Mouse (Mus musculus): ENCODE results near the gene Gm13277.
"Not testable (repeated sequence)": the region's sequence is repeated elsewhere in the genome, so short reads cannot be mapped to it uniquely, and the experiment has no call there.

The Gm13277 gene

DNA sequence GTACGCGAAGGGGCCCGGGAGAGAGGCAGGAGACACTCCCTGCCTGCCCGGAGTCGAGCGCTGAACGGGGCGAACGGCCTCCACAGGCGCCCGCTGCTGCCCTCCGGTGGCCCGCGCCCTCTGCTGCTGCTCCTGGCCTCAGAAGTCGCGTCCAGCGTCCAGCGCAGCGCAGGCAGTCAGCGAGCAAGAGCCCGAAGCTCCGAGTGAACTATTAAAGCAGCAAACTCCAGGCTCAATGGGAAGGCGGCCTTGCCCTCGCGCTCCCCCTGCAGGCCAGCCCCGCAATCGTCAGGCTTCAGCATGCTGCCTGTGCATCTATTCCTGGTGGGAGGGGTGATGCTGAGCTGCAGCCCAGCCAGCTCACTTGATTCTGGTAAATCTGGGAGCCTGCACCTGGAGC lies 3.0 kb upstream of the Gm13277 start, which contains the start of gene Gm13276:
Gm13276 (plus strand) TSS at position 301 of the 400 bp plus-strand sequence.
- DNase-seq (ENCODE audit: low read depth, low spot score), result not testable (repeated sequence)

DNA sequence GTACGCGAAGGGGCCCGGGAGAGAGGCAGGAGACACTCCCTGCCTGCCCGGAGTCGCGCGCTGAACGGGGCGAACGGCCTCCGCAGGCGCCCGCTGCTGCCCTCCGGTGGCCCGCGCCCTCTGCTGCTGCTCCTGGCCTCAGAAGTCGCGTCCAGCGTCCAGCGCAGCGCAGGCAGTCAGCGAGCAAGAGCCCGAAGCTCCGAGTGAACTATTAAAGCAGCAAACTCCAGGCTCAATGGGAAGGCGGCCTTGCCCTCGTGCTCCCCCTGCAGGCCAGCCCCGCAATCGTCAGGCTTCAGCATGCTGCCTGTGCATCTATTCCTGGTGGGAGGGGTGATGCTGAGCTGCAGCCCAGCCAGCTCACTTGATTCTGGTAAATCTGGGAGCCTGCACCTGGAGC lies 2.8 kb downstream of the Gm13277 start, which contains the start of gene Gm13278:
Gm13278 (plus strand) TSS at position 301 of the 400 bp plus-strand sequence.
- not testable (repeated sequence) for DNase-seq (ENCODE audit: low read depth, low spot score)

DNA sequence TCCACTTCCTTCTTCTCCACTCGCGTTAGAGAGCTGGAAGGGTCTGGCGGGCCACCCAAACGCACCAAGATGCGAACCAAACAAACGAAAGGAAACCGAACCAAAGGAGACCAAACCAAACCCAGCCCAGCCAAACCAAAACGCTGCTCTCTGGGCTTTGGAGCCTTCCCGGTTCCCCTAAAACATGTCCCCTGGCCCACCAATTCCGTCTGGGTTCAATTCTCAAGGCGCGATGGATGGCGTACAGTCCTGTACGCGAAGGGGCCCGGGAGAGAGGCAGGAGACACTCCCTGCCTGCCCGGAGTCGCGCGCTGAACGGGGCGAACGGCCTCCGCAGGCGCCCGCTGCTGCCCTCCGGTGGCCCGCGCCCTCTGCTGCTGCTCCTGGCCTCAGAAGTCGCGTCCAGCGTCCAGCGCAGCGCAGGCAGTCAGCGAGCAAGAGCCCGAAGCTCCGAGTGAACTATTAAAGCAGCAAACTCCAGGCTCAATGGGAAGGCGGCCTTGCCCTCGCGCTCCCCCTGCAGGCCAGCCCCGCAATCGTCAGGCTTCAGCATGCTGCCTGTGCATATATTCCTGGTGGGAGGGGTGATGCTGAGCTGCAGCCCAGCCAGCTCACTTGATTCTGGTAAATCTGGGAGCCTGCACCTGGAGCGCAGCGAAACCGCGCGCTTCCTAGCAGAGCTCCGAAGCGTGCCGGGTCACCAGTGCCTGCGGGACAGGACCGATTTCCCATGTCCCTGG lies 5.7 kb downstream of the Gm13277 start, which contains the start of gene Gm13275:
Gm13275 (plus strand) TSS at position 552 of the 740 bp plus-strand sequence.
- DNase-seq (ENCODE audit: low read depth, low spot score), result not testable (repeated sequence)

DNA sequence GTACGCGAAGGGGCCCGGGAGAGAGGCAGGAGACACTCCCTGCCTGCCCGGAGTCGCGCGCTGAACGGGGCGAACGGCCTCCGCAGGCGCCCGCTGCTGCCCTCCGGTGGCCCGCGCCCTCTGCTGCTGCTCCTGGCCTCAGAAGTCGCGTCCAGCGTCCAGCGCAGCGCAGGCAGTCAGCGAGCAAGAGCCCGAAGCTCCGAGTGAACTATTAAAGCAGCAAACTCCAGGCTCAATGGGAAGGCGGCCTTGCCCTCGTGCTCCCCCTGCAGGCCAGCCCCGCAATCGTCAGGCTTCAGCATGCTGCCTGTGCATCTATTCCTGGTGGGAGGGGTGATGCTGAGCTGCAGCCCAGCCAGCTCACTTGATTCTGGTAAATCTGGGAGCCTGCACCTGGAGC lies 8.7 kb downstream of the Gm13277 start, which contains the start of gene Gm13279:
Gm13279 (plus strand) TSS at position 301 of the 400 bp plus-strand sequence.
- DNase-seq (ENCODE audit: low read depth, low spot score), result not testable (repeated sequence)

DNA sequence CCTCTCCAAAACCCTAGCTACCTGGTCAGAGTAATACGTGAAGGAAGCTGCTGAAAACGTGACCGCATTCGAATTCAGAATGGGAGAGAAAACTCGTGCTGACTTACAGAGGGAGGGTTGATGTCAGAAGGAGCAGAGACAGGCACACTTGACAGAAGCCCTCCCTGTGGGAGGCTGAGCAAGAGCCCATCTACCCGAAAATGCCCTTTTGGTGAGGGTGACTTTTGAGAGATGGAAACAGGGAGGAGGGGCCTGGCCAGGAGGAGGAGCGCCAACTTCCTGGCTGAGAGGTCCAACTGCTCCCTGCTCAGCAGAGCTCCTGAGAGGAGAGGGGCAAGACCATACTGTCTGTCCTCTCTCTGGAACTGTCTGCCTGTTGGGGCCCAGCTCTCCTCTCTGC lies 10.9 kb downstream of the Gm13277 start, which contains the start of gene Gm13285:
Gm13285 (plus strand) TSS at position 301 of the 400 bp plus-strand sequence.
- not testable (repeated sequence) for DNase-seq (ENCODE audit: low read depth, low spot score)

DNA sequence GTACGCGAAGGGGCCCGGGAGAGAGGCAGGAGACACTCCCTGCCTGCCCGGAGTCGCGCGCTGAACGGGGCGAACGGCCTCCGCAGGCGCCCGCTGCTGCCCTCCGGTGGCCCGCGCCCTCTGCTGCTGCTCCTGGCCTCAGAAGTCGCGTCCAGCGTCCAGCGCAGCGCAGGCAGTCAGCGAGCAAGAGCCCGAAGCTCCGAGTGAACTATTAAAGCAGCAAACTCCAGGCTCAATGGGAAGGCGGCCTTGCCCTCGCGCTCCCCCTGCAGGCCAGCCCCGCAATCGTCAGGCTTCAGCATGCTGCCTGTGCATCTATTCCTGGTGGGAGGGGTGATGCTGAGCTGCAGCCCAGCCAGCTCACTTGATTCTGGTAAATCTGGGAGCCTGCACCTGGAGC lies 14.5 kb downstream of the Gm13277 start, which contains the start of gene Gm13287:
Gm13287 (plus strand) TSS at position 301 of the 400 bp plus-strand sequence.
- not testable (repeated sequence) for DNase-seq (ENCODE audit: low read depth, low spot score)

DNA sequence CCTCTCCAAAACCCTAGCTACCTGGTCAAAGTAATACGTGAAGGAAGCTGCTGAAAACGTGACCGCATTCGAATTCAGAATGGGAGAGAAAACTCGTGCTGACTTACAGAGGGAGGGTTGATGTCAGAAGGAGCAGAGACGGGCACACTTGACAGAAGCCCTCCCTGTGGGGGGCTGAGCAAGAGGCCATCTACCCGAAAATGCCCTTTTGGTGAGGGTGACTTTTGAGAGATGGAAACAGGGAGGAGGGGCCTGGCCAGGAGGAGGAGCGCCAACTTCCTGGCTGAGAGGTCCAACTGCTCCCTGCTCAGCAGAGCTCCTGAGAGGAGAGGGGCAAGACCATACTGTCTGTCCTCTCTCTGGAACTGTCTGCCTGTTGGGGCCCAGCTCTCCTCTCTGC lies 16.8 kb downstream of the Gm13277 start, which contains the start of gene Gm13288:
Gm13288 (plus strand) TSS at position 301 of the 400 bp plus-strand sequence.
- DNase-seq (ENCODE audit: low read depth, low spot score), result not testable (repeated sequence)

DNA sequence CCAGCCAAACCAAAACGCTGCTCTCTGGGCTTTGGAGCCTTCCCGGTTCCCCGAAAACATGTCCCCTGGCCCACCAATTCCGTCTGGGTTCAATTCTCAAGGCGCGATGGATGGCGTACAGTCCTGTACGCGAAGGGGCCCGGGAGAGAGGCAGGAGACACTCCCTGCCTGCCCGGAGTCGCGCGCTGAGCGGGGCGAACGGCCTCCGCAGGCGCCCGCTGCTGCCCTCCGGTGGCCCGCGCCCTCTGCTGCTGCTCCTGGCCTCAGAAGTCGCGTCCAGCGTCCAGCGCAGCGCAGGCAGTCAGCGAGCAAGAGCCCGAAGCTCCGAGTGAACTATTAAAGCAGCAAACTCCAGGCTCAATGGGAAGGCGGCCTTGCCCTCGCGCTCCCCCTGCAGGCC lies 17.3 kb downstream of the Gm13277 start:
- not testable (repeated sequence) for DNase-seq (ENCODE audit: low read depth, low spot score)

DNA sequence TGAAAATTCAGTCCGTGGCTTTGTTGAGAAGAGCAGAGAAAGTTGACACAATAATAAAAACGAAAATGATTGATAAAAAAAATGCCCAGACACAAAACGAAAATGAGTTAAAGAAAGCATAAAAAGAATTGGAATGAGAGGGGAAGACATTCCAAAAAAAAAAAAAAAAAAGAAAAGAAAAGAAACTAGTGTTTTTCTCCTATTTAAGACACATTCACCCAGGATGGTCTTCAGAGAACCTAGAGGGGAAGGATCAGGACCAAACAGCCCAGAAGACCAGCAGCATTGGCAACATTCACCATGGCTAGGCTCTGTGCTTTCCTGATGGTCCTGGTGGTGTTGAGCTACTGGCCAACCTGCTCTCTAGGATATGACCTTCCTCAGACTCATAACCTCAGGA lies 27.5 kb downstream of the Gm13277 start, which contains the start of gene Ifna7:
Ifna7 (plus strand) TSS at position 301 of the 400 bp plus-strand sequence.
- DNase-seq (ENCODE audit: low read depth, low spot score), result no peak

DNA sequence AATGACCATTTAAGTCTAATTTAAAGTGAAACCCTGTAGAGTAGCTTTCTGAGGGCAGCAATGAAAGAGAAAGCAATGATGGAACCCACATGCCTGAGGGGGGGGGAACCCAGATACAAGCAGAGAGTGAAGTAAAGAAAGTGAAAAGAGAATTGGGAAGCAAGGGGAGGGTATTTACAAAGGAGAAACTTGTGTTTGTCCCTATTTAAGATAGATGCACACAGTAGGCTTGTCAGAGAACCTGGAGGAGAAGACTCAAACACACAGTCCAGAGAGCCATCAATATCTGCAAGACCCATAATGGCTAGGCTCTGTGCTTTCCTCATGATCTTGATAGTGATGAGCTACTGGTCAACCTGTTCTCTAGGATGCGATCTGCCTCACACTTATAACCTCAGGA lies 31.2 kb downstream of the Gm13277 start, which contains the start of gene Ifna11:
Ifna11 (plus strand) TSS at position 301 of the 400 bp plus-strand sequence.
- DNase-seq (ENCODE audit: low read depth, low spot score), result no peak

DNA sequence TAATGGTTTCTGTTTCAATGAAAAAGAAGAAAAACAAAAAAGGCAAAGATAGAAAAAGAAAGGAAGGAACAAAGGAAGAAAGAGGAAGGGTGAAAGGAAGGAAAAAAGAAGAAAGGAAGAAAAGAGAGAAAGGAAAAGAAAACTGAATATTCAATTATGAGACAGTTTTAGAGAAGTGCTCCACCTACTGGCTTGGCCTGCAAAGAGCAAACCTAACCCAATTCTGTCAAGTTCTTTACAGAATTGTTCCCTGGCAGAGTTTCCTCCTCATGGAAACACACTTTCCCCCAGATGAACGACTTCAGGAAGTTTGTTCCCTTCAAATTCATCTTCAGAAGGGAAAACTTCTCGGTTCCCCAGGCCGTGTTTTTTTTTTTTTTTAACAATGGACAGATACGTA lies 34.6 kb downstream of the Gm13277 start:
- DNase-seq (ENCODE audit: low read depth, low spot score), result no peak

DNA sequence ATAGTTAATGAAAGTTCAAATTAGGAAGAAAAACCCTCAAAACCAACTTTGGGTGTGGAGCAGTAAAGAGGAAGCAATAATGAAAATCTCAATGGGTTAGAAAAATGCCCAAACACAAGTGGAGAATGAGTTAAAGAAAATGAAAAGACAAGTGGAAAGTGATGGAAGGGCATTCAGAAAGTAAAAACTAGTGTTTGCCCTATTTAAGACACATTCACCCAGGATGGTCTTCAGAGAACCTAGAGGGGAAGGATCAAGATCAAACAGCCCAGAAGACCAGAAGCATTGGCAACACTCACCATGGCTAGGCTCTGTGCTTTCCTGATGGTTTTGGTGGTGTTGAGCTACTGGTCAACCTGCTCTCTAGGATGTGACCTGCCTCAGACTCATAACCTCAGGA lies 38.7 kb downstream of the Gm13277 start, which contains the start of gene Ifna6:
Ifna6 (plus strand) TSS at position 301 of the 400 bp plus-strand sequence.
- not testable (repeated sequence) for DNase-seq (ENCODE audit: low read depth, low spot score)

DNA sequence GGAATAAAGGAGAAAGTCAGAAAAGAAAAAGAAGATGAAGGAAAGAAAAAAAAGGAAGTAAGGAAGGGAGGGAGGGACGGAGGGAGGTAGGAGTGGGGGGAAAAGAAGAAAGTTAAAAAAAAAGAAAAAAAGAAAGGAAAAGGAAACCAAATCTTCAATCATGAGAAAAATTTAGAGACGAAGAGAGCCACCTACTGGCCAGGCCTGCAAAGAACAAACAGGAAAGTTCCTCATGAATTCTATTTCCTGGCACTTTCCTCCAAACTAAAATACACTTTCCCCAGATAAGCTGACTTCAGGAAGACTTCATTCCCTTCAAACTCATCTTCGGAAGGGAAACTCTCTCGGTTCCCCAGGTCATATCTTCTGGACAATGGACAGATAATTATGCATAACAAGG lies 42.1 kb downstream of the Gm13277 start:
- no peak for DNase-seq (ENCODE audit: low read depth, low spot score)

DNA sequence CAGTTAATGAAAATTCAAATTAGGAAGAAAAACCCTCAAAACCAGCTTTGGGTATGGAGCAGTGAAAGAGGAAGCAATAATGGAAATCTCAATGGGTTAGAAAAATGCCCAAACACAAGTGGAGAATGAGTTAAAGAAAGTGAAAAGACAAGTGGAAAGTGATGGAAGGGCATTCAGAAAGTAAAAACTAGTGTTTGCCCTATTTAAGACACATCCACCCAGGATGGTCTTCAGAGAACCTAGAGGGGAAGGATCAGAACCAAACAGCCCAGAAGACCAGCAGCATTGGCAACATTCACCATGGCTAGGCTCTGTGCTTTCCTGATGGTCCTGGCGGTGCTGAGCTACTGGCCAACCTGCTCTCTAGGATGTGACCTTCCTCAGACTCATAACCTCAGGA lies 46.8 kb downstream of the Gm13277 start, which contains the start of gene Ifna5:
Ifna5 (plus strand) TSS at position 301 of the 400 bp plus-strand sequence.
- not testable (repeated sequence) for DNase-seq (ENCODE audit: low read depth, low spot score)

Measured in telencephalon, adult 2 months (tissue).